Comparison of ENCODE assay signal across 11 mouse cellular contexts in the genomic region with DNA sequence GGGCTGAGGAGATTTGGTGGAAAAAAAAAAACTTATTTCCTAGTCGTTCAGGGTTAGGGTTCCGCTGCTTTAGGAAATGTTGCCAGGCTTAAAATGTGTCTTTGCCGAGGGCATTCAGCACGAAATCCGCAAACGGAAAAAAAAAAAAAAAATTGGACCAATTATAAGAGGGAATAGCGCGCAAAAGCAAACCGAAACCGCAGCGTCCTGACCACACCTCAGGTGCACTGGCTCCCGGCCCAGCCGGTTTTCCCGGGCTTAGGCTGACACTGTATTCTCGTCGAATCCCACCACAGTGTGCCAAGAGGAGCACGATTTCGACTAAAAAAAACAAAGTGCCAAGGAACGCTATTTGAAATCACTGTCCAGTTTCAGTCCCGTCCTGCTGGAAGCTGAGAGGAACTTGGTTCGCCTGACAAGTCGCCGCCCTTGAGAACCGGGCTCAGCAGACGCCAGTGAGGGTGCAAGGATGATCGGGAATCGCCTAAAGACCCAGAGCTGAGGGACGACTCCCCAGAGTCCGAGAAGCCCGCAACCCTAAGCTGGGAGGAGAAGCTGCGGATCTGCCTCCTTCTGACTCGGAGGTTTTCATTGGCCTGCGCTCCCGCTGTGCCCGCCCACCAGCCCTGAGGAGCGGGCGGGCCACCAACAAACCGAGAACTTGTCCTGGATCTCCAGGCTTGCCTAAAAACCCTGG. TPM values are rescaled to one million over a fixed set of nuclear protein-coding genes. Genes with fewer than 3 reads are reported as not detected.
A peak's percentile ranks its signal among the peaks of the same experiment; 100 is the strongest.
DNase-seq lines count a peak whose midpoint lies in the region; ATAC-seq lines count a peak whose summit lies in the region.
"Not testable (repeated sequence)": the region's sequence is repeated elsewhere in the genome, so short reads cannot be mapped to it uniquely, and the experiment has no call there.
"Had no signal": no experiment of that assay in that cellular context is flagged by ENCODE, and none has a peak within 500 bp of the region (broad histone marks: within the 10 kb centered on the region; RNA-seq: fewer than 3 reads in every experiment).

No protein-coding gene starts in this region.

- H3K27me3 ChIP-seq in embryonic facial prominence, embryonic 11.5 days (ENCODE audit: control insufficient read depth, insufficient read depth, low read length); hindbrain, embryonic 14.5 days (ENCODE audit: control insufficient read depth, insufficient read depth, low read length); lung, embryonic 15.5 days; stomach, embryonic 15.5 days (replicated peaks): not testable (repeated sequence)

- not testable (repeated sequence) for H3K4me3 ChIP-seq in embryonic facial prominence, embryonic 11.5 days (ENCODE audit: low read depth, low read length); hindbrain, embryonic 14.5 days (replicated peaks; ENCODE audit: low read length)
- H3K4me3 ChIP-seq in lung, embryonic 15.5 days, result peak overlapping the region; percentile 28
- peak overlapping the region; percentile 21; the same call in 1 of the 2 replicates for H3K4me3 ChIP-seq in stomach, embryonic 15.5 days (replicated peaks)

- H3K36me3 ChIP-seq in embryonic facial prominence, embryonic 11.5 days (replicated peaks; ENCODE audit: control insufficient read depth, insufficient read depth, low read depth, low read length); hindbrain, embryonic 14.5 days (replicated peaks; ENCODE audit: control insufficient read depth, insufficient read depth); lung, embryonic 15.5 days; stomach, embryonic 15.5 days: not testable (repeated sequence)

- under 1% methylated on average over 24 of the region's 38 CpGs for WGBS in embryonic facial prominence, embryonic 11.5 days
- 1% methylated on average over 24 of the region's 38 CpGs for WGBS in hindbrain, embryonic 14.5 days
- under 1% methylated on average over 25 of the region's 38 CpGs for WGBS in lung, embryonic 15.5 days
- under 1% methylated on average over 26 of the region's 38 CpGs for WGBS in stomach, embryonic 15.5 days

- DNase-seq in Muller cell, postnatal 12 days (ENCODE audit: inconsistent ontology term), result peak; percentile 6
- DNase-seq in embryonic facial prominence, embryonic 11.5 days (ENCODE audit: low spot score); hindbrain, embryonic 14.5 days (ENCODE audit: low spot score): not testable (repeated sequence)
- peak; percentile 5 to 16 for DNase-seq in kidney, postnatal 4 days

- H3K27ac ChIP-seq in embryonic facial prominence, embryonic 11.5 days (replicated peaks; ENCODE audit: low read depth, low read length); hindbrain, embryonic 14.5 days; lung, embryonic 15.5 days; stomach, embryonic 15.5 days: not testable (repeated sequence)

- H3K9me3 ChIP-seq in embryonic facial prominence, embryonic 11.5 days (replicated peaks; ENCODE audit: control insufficient read depth, low read length); hindbrain, embryonic 14.5 days (ENCODE audit: control insufficient read depth, low read length); lung, embryonic 15.5 days; stomach, embryonic 15.5 days: not testable (repeated sequence)

- H3K4me2 ChIP-seq in embryonic facial prominence, embryonic 11.5 days (ENCODE audit: low read depth, low read length); hindbrain, embryonic 14.5 days (replicated peaks): not testable (repeated sequence)
- H3K4me2 ChIP-seq in lung, embryonic 15.5 days, result peak overlapping the region; percentile 43
- peak overlapping the region; percentile 47 for H3K4me2 ChIP-seq in stomach, embryonic 15.5 days

- H3K4me1 ChIP-seq in embryonic facial prominence, embryonic 11.5 days (ENCODE audit: control insufficient read depth, insufficient read depth, low read length); hindbrain, embryonic 14.5 days (replicated peaks; ENCODE audit: control insufficient read depth, insufficient read depth, low read length); lung, embryonic 15.5 days; stomach, embryonic 15.5 days: not testable (repeated sequence)

- H3K9ac ChIP-seq in embryonic facial prominence, embryonic 11.5 days (replicated peaks; ENCODE audit: low read length); hindbrain, embryonic 14.5 days; lung, embryonic 15.5 days; stomach, embryonic 15.5 days: not testable (repeated sequence)

- peak; percentile 61 for ATAC-seq in embryonic facial prominence, embryonic 11.5 days (replicated peaks; ENCODE audit: insufficient number of reproducible peaks, low FRiP score, low TSS enrichment, low read depth)
- ATAC-seq in granulocyte monocyte progenitor cell, adult 5-6 weeks (replicated peaks; ENCODE audit: poor library complexity, severe bottlenecking), result peak; percentile 48
- ATAC-seq in hindbrain, embryonic 14.5 days (ENCODE audit: low FRiP score), result peak; percentile 59; the same call in 1 of the 2 replicates
- ATAC-seq in lung, embryonic 15.5 days (ENCODE audit: borderline replicate concordance, extremely low read depth, low FRiP score, low TSS enrichment), result peak; percentile 82
- peak; percentile 24 for ATAC-seq in monocyte, adult 5-6 weeks (replicated peaks; ENCODE audit: insufficient number of reproducible peaks, low FRiP score, low TSS enrichment, poor library complexity, severe bottlenecking)
- ATAC-seq in stomach, embryonic 15.5 days (ENCODE audit: insufficient read depth, low FRiP score, low read depth), result peak; percentile 71; the same call in 1 of the 2 replicates

RNA-seq across cellular contexts. Expression of a gene that starts 43.7 kb away (rescaled TPM):
- not detected in 2 replicates for polyA plus RNA-seq in embryonic facial prominence, embryonic 11.5 days (2014; fragmentation: Nextera tagmentation; extraction: Ambion mirVana)
- not detected in 2 replicates for total RNA-seq in granulocyte monocyte progenitor cell, adult 5-6 weeks (2014; fragmentation: Nextera tagmentation)
- total RNA-seq in granulocyte monocyte progenitor cell, adult 5-6 weeks (2017), result not detected in 2 replicates
- not detected in 2 replicates for polyA plus RNA-seq in hindbrain, embryonic 14.5 days (2014; fragmentation: Nextera tagmentation; extraction: Ambion mirVana)
- not detected in 2 replicates for polyA plus RNA-seq in lung, embryonic 15.5 days (2015; fragmentation: Nextera tagmentation; extraction: Ambion mirVana)
- total RNA-seq in monocyte, adult 5-6 weeks (2017), result not detected in 3 replicates
- polyA plus RNA-seq in stomach, embryonic 15.5 days (2015; fragmentation: Nextera tagmentation; extraction: Ambion mirVana), result not detected in 2 replicates
- total RNA-seq: gastrocnemius, postnatal 36 days; left cerebral cortex, adult 2 months had no signal
- polyA plus RNA-seq: erythroblast, embryonic 14.5 days had no signal

RNA-seq across cellular contexts. Expression of a gene that starts 44.4 kb away (rescaled TPM):
- polyA plus RNA-seq in embryonic facial prominence, embryonic 11.5 days (2014; fragmentation: Nextera tagmentation; extraction: Ambion mirVana), result not detected in 2 replicates
- 63.0 and 68.6 TPM in 2 replicates for total RNA-seq in granulocyte monocyte progenitor cell, adult 5-6 weeks (2014; fragmentation: Nextera tagmentation)
- total RNA-seq in granulocyte monocyte progenitor cell, adult 5-6 weeks (2017), result 31.0 and 37.9 TPM in 2 replicates
- not detected in 2 replicates for polyA plus RNA-seq in hindbrain, embryonic 14.5 days (2014; fragmentation: Nextera tagmentation; extraction: Ambion mirVana)
- polyA plus RNA-seq in lung, embryonic 15.5 days (2015; fragmentation: Nextera tagmentation; extraction: Ambion mirVana), result not detected in 2 replicates
- 136 to 183 TPM (median 179 TPM) in 3 replicates for total RNA-seq in monocyte, adult 5-6 weeks (2017)
- polyA plus RNA-seq in stomach, embryonic 15.5 days (2015; fragmentation: Nextera tagmentation; extraction: Ambion mirVana), result 0.18 TPM in 1 of 2 replicates, not detected in the other
- polyA plus RNA-seq: erythroblast, embryonic 14.5 days had no signal

Comparison
In these comparisons a context has a peak if more than half of its experiments do, and no peak if none do; other contexts are left out.
1. ATAC-seq: peak in every context shown above with its lines; median percentile 82 in lung, embryonic 15.5 days; 71 in stomach, embryonic 15.5 days; 61 in embryonic facial prominence, embryonic 11.5 days; 59 in hindbrain, embryonic 14.5 days; 48 in granulocyte monocyte progenitor cell, adult 5-6 weeks; 24 in monocyte, adult 5-6 weeks.